Mouse (Mus musculus): Measurements from ENCODE around the gene Psme2.

Gene Psme2

GRCm38 (mm10) chr14:55596036-55596690 lies 5.2 kb upstream of the Psme2 start:
- no peak for DNase-seq (ENCODE audit: low read depth in 1 of 2, low spot score in 2 of 2)

GRCm38 (mm10) chr14:55592226-55592625 lies 1.3 kb upstream of the Psme2 start:
- DNase-seq (ENCODE audit: low read depth in 1 of 2, low spot score in 2 of 2) = no peak

DNA sequence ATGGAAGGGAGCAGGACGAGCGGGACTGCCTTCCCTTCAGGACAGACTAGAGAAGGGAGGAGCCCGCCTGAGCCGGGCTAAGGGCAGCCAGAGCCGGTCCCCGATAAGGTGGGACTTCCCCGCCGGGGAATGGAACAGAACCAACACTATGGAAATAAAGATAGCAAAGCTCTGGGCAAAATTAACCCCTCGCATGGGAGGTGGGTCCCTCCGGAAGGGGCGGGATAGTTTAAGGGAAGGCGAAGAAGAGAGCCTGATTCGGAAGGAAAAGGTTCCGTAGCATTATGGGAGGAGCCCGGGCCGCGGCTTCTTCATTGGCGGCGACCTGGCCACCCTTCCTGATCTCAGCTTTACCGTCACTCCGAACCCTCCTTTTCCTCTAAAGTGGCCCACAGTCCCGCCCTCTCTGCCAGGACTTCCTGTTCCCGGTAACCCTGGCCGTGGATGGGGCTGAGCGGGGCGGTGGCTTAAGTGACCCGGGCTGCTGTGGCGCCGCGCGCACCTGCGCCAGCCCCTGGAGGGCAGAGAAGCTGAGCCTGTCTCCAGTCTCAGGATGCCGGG lies 498 bp upstream of the Psme2 start, which contains the start of gene Rnf31:
TSS of gene Rnf31 (plus strand) at position 378 of the 561 bp plus-strand sequence.
- peak; percentile 88 to 91 for DNase-seq (ENCODE audit: low read depth in 1 of 2, low spot score in 2 of 2)

DNA sequence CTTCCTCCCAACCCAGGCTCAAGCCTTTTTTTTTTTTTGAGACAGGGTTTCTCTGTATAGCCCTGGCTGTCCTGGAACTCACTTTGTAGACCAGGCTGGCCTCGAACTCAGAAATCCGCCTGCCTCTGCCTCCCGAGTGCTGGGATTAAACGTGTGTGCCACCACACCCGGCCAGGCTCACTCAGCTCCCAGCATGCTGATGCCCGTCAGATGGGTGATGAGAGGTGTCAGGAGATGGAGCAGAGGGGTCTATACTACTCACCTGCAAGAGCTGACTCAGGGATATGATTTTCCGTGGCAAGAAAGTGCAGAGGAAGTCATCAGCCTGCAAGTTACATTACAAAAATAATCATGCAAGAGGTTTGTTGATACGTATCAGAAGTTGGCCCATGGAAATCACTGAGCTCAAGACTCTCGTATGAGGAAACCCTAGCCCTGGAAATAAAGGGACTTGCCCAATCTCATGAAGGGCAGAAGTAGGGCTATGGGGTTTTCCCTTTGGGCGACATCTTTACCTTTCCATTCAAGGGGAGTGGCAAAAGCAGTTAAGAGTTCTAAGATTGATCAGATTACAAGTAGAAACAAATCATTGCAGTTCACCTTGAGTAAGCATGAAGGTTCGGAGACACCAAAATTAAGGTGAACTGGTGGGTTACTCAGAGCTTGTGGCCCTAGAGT lies 1.0 kb downstream of the Psme2 start:
- DNase-seq (ENCODE audit: low read depth in 1 of 2, low spot score in 2 of 2) = no peak

DNA sequence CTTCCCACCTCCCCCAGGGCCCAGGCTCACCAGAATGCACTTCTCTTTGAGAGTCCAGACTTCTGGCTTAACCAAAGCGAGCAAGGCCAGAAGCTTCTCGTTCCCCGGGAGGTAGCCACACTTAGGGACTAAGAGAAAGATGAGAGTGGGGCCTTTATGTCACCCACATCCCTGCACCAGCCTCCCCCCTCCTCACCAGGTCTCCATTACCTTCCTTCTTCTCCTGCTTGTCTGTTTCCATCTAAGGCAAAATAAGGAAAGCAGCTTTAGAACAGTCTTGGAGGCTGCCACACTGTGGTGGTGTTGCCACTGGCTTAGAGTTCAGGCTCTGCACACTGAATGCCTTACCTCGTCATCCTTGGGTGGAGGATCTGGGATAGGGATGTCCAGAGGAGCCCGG lies 1.6 kb downstream of the Psme2 start:
- no peak for DNase-seq (ENCODE audit: low read depth in 1 of 2, low spot score in 2 of 2)

DNA sequence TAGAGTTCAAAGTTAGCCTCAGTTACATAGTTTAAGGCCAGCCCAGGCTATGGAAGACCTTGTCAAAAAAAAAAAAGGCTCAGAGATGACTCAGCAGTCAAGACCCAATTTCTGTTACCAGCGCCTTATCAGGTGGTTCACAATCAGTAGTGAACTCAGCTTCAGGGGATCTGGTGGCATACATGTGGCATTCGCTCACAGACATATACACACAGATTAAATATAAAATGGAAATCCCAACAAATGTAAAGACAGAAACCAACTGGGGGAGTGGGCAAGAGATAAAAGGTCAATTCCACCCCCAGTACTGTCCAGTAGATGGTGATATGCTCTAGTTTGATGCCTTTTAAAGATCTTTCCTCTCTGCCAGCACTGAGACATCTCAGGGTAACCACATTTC lies 4.8 kb downstream of the Psme2 start:
- DNase-seq (ENCODE audit: low read depth in 1 of 2, low spot score in 2 of 2) = no peak

DNA sequence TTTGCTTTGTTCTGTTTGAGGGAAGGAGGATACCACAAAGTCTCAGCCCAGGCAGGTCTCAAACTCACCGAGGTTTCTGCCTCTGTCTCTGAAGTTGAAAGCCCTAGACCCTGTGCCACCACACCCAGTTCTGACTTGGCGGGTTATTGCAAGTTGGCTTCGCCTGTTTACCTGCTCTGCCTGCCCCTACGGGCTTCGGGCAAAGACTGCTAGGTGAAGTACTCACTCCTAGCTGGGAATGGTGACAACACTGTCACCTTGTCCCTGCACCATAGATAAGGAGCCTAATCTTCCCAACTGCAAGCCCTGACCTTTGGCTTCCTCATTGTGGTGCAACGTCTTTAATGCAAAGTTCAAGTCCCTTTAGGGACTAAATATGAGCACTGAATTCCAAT lies 5.3 kb downstream of the Psme2 start:
- no peak for DNase-seq (ENCODE audit: low read depth in 1 of 2, low spot score in 2 of 2)

DNA sequence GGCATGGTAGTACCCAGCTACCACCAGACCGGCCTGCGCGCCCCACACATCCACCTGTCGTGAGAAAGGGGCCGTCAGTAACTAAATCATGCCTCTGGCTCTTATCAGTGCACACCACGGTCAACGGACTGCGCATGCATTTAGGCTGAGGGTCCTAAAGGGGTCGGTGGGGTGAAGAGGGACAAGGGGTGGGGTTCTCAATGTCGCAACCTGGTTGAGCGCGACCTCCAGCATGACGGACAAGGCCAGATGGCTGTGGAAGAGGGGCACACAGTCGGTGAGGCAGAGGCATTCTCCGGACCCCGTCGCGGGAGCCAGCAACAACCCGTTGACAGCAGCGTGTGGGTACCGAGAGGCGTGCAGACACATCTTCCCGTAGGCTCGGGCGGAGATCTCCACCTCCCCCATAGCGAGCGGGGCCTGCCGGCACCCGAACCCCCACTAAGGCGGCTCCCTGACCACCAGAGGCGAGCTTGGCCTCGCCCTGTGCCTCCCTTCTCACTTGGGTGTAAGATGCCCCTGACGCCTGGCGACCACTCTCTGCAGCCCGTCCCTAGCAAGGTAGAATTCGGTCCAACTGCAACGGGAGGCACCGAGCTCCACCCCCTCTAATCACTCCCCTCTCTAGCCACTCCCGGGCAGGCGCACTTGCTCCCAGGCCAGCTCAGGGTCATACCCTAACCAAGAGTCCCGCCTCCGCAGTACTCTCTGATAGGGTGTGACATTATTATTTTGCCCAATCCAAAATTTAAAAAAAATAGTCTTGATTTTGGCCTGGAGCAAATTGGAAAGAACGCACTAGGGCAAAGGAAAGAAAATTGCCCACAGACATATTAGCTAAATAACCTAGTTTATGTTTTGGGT lies 6.0 kb downstream of the Psme2 start, which contains the start of gene Emc9:
TSS of gene Emc9 (minus strand) at position 601 of the 864 bp plus-strand sequence.
- DNase-seq (ENCODE audit: low read depth in 1 of 2, low spot score in 2 of 2) = peak in 1 of 2 experiments; percentile 57

DNA sequence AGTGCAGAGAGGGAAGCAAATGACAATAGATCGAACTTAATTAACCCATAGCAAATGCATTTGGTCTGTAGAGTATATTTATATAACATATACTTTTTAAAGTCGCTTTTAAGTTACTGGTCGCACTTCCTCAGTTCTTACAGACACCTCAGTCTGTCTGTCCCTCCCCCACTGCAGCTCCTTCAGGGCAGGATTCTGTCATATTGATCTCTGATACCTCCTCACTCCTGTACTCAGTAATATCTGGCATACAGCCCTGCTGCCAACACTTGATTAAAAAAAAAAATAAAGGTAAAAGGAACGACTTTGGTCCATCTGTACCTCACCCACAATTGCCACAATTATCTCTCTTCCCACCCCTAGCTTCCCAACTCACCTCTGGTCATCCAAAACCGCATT lies 6.6 kb downstream of the Psme2 start:
- no peak for DNase-seq (ENCODE audit: low read depth in 1 of 2, low spot score in 2 of 2)

GRCm38 (mm10) chr14:55581981-55582681 lies 8.8 kb downstream of the Psme2 start:
- DNase-seq (ENCODE audit: low read depth in 1 of 2, low spot score in 2 of 2) = no peak

- no peak for DNase-seq (ENCODE audit: low read depth in 1 of 2, low spot score in 2 of 2)
These were observed 10.2 kb downstream of the Psme2 start for GRCm38 (mm10) chr14:55580731-55581130.

GRCm38 (mm10) chr14:55579511-55580496 lies 11.1 kb downstream of the Psme2 start:
- no peak for DNase-seq (ENCODE audit: low read depth in 1 of 2, low spot score in 2 of 2)

GRCm38 (mm10) chr14:55578668-55579269 lies 12.1 kb downstream of the Psme2 start:
- DNase-seq (ENCODE audit: low read depth in 1 of 2, low spot score in 2 of 2) = no peak

DNA sequence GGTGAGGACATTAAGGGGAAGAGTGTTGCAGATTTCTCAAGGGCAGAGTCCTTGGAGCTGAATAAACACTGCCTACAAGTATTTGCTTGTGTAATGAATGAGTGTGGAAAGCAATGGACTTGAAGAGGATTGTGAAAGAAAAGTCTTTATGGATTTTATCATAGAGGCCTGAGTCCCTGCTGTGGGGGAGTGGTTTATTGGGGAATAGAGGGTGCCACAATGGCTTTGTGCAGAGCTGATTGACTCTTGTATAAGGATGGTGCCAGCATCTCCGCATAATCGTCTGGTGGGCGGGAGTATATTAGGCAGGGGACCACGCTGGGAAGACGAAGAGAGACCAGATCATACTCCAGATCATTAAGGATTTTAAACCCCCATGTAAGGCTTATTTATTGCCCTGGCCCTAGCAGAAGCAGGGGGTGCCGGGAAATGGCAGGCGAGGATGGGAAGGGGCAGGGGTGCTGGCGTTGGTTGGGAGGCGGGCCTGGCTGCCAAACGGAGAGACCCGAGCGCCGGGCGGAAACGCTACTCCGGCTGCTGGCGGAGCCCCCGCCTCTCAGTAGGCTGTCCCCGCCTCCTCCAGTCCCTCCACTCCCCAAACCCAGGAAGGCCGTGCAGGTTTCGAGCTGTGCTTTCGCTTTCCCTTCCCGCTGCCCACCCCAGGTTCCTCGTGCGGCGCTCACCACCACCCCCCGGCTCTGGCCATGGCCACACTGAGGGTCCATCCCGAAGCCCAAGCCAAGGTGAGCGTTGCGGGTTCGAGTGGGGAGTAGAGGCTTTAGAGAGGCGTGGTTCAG lies 12.8 kb downstream of the Psme2 start, which contains the start of gene Psme1:
TSS of gene Psme1 (plus strand) at position 253 of the 797 bp plus-strand sequence.
- peak in 1 of 2 experiments; percentile 47 for DNase-seq (ENCODE audit: low read depth in 1 of 2, low spot score in 2 of 2)

GRCm38 (mm10) chr14:55576376-55576775 lies 14.5 kb downstream of the Psme2 start:
- no peak for DNase-seq (ENCODE audit: low read depth in 1 of 2, low spot score in 2 of 2)

DNA sequence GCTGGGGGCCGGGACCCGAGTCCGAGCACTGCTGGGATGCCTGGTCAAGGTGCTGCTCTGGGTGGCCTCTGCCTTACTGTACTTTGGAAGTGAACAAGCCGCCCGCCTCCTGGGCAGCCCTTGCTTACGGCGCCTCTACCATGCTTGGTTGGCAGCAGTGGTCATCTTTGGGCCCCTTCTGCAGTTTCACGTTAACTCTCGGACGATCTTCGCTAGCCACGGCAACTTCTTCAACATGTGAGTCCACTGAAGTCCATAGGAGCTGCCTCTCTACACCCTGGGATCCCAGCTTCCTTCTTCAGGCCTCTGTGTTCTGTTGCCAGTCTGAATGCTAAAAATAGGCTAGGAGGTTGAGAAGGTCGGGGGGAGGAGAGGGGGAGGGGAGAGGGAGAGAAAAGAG lies 15.2 kb downstream of the Psme2 start:
- DNase-seq (ENCODE audit: low read depth in 1 of 2, low spot score in 2 of 2) = no peak

- no peak for DNase-seq (ENCODE audit: low read depth in 1 of 2, low spot score in 2 of 2)
These were observed 15.6 kb downstream of the Psme2 start, which contains the start of gene Fitm1 for GRCm38 (mm10) chr14:55575302-55575701. Fitm1 (plus strand) TSS chr14:55575617.

GRCm38 (mm10) chr14:55571760-55572159 lies 19.2 kb downstream of the Psme2 start:
- no peak for DNase-seq (ENCODE audit: low read depth in 1 of 2, low spot score in 2 of 2)
